In the genomic region with DNA sequence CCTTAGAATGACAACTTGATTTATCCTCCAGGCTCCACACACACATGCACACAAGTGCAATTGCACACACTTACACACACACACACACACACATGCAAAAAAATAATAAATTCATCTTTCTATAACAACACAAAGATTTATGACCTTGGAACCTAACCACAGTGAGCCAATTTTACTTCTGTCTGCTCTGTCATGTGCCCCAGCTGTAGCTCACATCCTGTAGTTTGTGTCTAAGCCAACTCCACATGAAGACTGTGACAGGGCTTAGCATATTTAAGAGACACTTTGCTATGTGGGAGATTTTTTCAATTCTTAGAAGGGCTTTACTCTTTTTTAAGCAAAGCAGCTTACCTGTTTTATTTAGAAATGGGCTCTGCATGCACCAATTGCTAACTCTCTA, we compare ENCODE assay signal across 30 mouse cellular contexts. TPM values are rescaled to one million over a fixed set of nuclear protein-coding genes. Genes with fewer than 3 reads are reported as not detected.
DNase-seq lines count a peak whose midpoint lies in the region; ATAC-seq and TF ChIP-seq lines count a peak whose summit lies in the region.
"Had no signal": no experiment of that assay in that cellular context is flagged by ENCODE, and none has a peak within 500 bp of the region (broad histone marks: within the 10 kb centered on the region; RNA-seq: fewer than 3 reads in every experiment).

No protein-coding gene starts in this region.

- H3K9ac ChIP-seq in lung, embryonic 14.5 days, result no peak overlapping the region
- H3K9ac ChIP-seq: forebrain, embryonic 13.5 days; heart, embryonic 12.5 days; heart, embryonic 15.5 days; hindbrain, embryonic 14.5 days had no signal

- no peaks in the 10 kb centered on the region for H3K4me1 ChIP-seq in lung, embryonic 14.5 days (ENCODE audit: insufficient read depth)
- no peaks in the 10 kb centered on the region for H3K4me1 ChIP-seq in lung, adult 2 months (ENCODE audit: control insufficient read depth, insufficient read depth, low read length)
- H3K4me1 ChIP-seq: forebrain, embryonic 10.5 days; forebrain, embryonic 13.5 days; heart, embryonic 12.5 days; heart, embryonic 15.5 days had no signal

- no peak for TF ChIP-seq POLR2A in lung, adult 2 months (IDR thresholded peaks at IDR 0.05; ENCODE audit: borderline replicate concordance, extremely low read depth, low read depth, low read length)

- H3K27ac ChIP-seq in lung, embryonic 14.5 days (ENCODE audit: low read depth), result no peak overlapping the region
- H3K27ac ChIP-seq: forebrain, embryonic 10.5 days; forebrain, embryonic 13.5 days; gastrocnemius, adult 2 months; heart, embryonic 15.5 days; hindbrain, embryonic 14.5 days; hindbrain, postnatal 0 days had no signal

- H3K4me3 ChIP-seq in lung, embryonic 14.5 days (ENCODE audit: low read depth, low read length), result no peak overlapping the region
- H3K4me3 ChIP-seq in lung, adult 2 months (replicated peaks; ENCODE audit: extremely low read depth, low read depth, low read length), result no peak overlapping the region
- H3K4me3 ChIP-seq: forebrain, embryonic 10.5 days; forebrain, embryonic 13.5 days; gastrocnemius, adult 2 months; heart, embryonic 12.5 days; heart, embryonic 15.5 days had no signal

- no peaks in the 10 kb centered on the region for H3K36me3 ChIP-seq in lung, embryonic 14.5 days (ENCODE audit: insufficient read depth)
- H3K36me3 ChIP-seq: forebrain, embryonic 10.5 days; heart, embryonic 12.5 days; heart, embryonic 15.5 days had no signal

- ATAC-seq in lung, embryonic 14.5 days (ENCODE audit: insufficient read depth), result no peak; the same call in 1 of the 2 replicates
- ATAC-seq in common myeloid progenitor, adult 5-6 weeks (replicated peaks; ENCODE audit: low read depth, poor library complexity, severe bottlenecking), result peak; percentile 65
- ATAC-seq: activated CD4-positive, CD25-positive, alpha-beta regulatory T cell, adult 4 months; forebrain, embryonic 13.5 days; forebrain, embryonic 16.5 days; hindbrain, postnatal 0 days had no signal

- TF ChIP-seq CTCF in lung, embryonic 14.5 days (IDR thresholded peaks at IDR 0.05; ENCODE audit: low read depth), result no peak
- TF ChIP-seq CTCF in lung, adult 2 months (IDR thresholded peaks at IDR 0.05; ENCODE audit: insufficient read depth, low read length), result no peak

- H3K9me3 ChIP-seq in lung, embryonic 14.5 days (ENCODE audit: low read depth, low read length), result no peaks in the 10 kb centered on the region
- H3K9me3 ChIP-seq: forebrain, embryonic 10.5 days; forebrain, embryonic 13.5 days; heart, embryonic 12.5 days; heart, embryonic 15.5 days had no signal

- DNase-seq in kidney, postnatal 10 days, result peak; percentile 9
- DNase-seq in kidney, adult 11 months, result no peak
- DNase-seq in lung, embryonic 14.5 days, result peak; percentile 13
- DNase-seq in lung, adult 2 months, result no peak
- DNase-seq in heart, adult 18-20 months, result no peak
- DNase-seq: adrenal gland, adult 8-10 months; adrenal gland, postnatal 25 days; cerebellum, adult 11-12 months; cerebellum, adult 8-10 months; cerebellum, postnatal 10 days; cerebellum, postnatal 36 days; gastrocnemius, adult 2 months; gastrocnemius, postnatal 14 days; heart, adult 11 months; heart, postnatal 10 days; heart, postnatal 36 days had no signal

- H3K4me2 ChIP-seq in lung, embryonic 14.5 days, result no peak overlapping the region
- H3K4me2 ChIP-seq: forebrain, embryonic 13.5 days; heart, embryonic 12.5 days; heart, embryonic 15.5 days; hindbrain, embryonic 14.5 days had no signal

- no peaks in the 10 kb centered on the region for H3K27me3 ChIP-seq in lung, embryonic 14.5 days (ENCODE audit: insufficient read depth, low read length)
- H3K27me3 ChIP-seq: forebrain, embryonic 13.5 days; heart, embryonic 12.5 days; heart, embryonic 15.5 days had no signal

RNA-seq across cellular contexts. Expression of a gene that starts 20.2 kb away (rescaled TPM):
- polyA plus RNA-seq in lung, embryonic 14.5 days (2014; fragmentation: Nextera tagmentation; extraction: Ambion mirVana), result not detected in 2 replicates
- not detected in 2 replicates for polyA plus RNA-seq in lung, adult 2 months (2012; rRNA removed)
- 0.09 TPM in 1 of 2 replicates, not detected in the other for total RNA-seq in common myeloid progenitor, adult 5-6 weeks (2017)
- total RNA-seq in heart, adult 18-20 months (2021), result not detected
- total RNA-seq: adrenal gland, adult 8-10 months; adrenal gland, postnatal 25 days; gastrocnemius, adult 2 months; gastrocnemius, postnatal 14 days; gastrocnemius, postnatal 4 days; heart, postnatal 10 days; heart, postnatal 36 days; hindbrain, postnatal 0 days had no signal
- polyA plus RNA-seq: activated CD4-positive, CD25-positive, alpha-beta regulatory T cell, adult 4 months; brain, embryonic 14.5 days; embryonic facial prominence, embryonic 11.5 days; embryonic facial prominence, embryonic 14.5 days; forebrain, embryonic 10.5 days; forebrain, embryonic 13.5 days; forebrain, embryonic 16.5 days; heart, embryonic 12.5 days; heart, embryonic 15.5 days; hindbrain, embryonic 11.5 days; hindbrain, embryonic 14.5 days; hindbrain, postnatal 0 days had no signal

Comparison
In these comparisons a context has a peak if more than half of its experiments do, and no peak if none do; other contexts are left out.
1. DNase-seq: peak in kidney, postnatal 10 days (single experiment) and lung, embryonic 14.5 days (single experiment); none in kidney, adult 11 months (single experiment), lung, adult 2 months (single experiment) and heart, adult 18-20 months (0 of 2).